In genomic region chr5:130079202-130080050, GRCm38 (mm10) we compare ENCODE assay signal across 8 mouse cellular contexts. TPM values are rescaled to one million over a fixed set of nuclear protein-coding genes. Genes with fewer than 3 reads are reported as not detected.
A peak's percentile ranks its signal among the peaks of the same experiment; 100 is the strongest.
DNase-seq lines count a peak whose midpoint lies in the region; ATAC-seq and TF ChIP-seq lines count a peak whose summit lies in the region.

No protein-coding gene starts in this region.

- peak overlapping the region; percentile 95 for H3K27ac ChIP-seq in hindbrain, embryonic 10.5 days
- H3K27ac ChIP-seq in lung, embryonic 15.5 days = peak overlapping the region; percentile 73
- H3K27ac ChIP-seq in olfactory bulb, adult 2 months (ENCODE audit: insufficient read depth, low read depth, low read length) = no peak overlapping the region; the same call in 1 of the 2 replicates
- no peak overlapping the region for H3K27ac ChIP-seq in thymus, adult 2 months (ENCODE audit: control insufficient read depth, insufficient read depth, low read length)

- H3K4me2 ChIP-seq in lung, embryonic 15.5 days = peak overlapping the region; percentile 94

- H3K9ac ChIP-seq in lung, embryonic 15.5 days = peak overlapping the region; percentile 90

- 1% methylated on average over 86 of the region's 86 CpGs for WGBS in hindbrain, embryonic 10.5 days
- under 1% methylated on average over 76 of the region's 86 CpGs for WGBS in lung, embryonic 15.5 days
- whole genome bisulfite sequencing in olfactory bulb, adult 2 months = under 1% methylated on average over 85 of the region's 86 CpGs
- WGBS in thymus, adult 2 months = 2% methylated on average over 83 of the region's 86 CpGs

- peak overlapping the region; percentile 76 for H3K4me3 ChIP-seq in hindbrain, embryonic 10.5 days
- peak overlapping the region; percentile 84 for H3K4me3 ChIP-seq in lung, embryonic 15.5 days
- peak overlapping the region; percentile 90 for H3K4me3 ChIP-seq in olfactory bulb, adult 2 months (ENCODE audit: insufficient read depth, low read depth, low read length)
- peak overlapping the region; percentile 80 for H3K4me3 ChIP-seq in thymus, adult 2 months (ENCODE audit: control insufficient read depth, insufficient read depth, low read length)

- H3K4me1 ChIP-seq in hindbrain, embryonic 10.5 days (replicated peaks) = peaks cover 15% of the 10 kb centered on the region; the same call in 1 of the 2 replicates
- peaks cover 10% of the 10 kb centered on the region for H3K4me1 ChIP-seq in lung, embryonic 15.5 days
- peaks cover 14% of the 10 kb centered on the region for H3K4me1 ChIP-seq in olfactory bulb, adult 2 months (ENCODE audit: control insufficient read depth, insufficient read depth, low read length)
- H3K4me1 ChIP-seq in thymus, adult 2 months (replicated peaks; ENCODE audit: control insufficient read depth, insufficient read depth, low read length) = peaks cover 14% of the 10 kb centered on the region

- TF ChIP-seq CTCF in olfactory bulb, adult 2 months (IDR thresholded peaks at IDR 0.05; ENCODE audit: insufficient read depth, low read depth, low read length) = 0 out of 2 replicates have a peak, but pooled peaks have one; percentile 9
- TF ChIP-seq CTCF in thymus, adult 2 months (IDR thresholded peaks at IDR 0.05; ENCODE audit: borderline replicate concordance, control insufficient read depth, extremely low read depth, insufficient read depth, low read length, poor library complexity) = 0 out of 2 replicates have a peak, but pooled peaks have one; percentile 24

- ATAC-seq in frontal cortex, adult (ENCODE audit: low TSS enrichment) = peak; percentile 91
- ATAC-seq in lung, embryonic 15.5 days (ENCODE audit: borderline replicate concordance, extremely low read depth, low FRiP score, low TSS enrichment) = peak; percentile 98

- peak; percentile 96 for DNase-seq in MN1 (ENCODE audit: low spot score)
- peak; percentile 98 for DNase-seq in cerebellum, adult 8-10 months
- DNase-seq in hindbrain, embryonic 10.5 days (ENCODE audit: low spot score) = peak; percentile 97
- DNase-seq in layer of hippocampus, adult 9-10 months (ENCODE audit: low spot score) = peak; percentile 82
- peak; percentile 93 for DNase-seq in thymus, adult 2 months

- H3K27me3 ChIP-seq in hindbrain, embryonic 10.5 days (ENCODE audit: insufficient read depth, poor library complexity, severe bottlenecking) = peaks cover 18% of the 10 kb centered on the region
- no peaks in the 10 kb centered on the region for H3K27me3 ChIP-seq in lung, embryonic 15.5 days
- H3K27me3 ChIP-seq in thymus, adult 2 months (ENCODE audit: control insufficient read depth, insufficient read depth, low read length) = no peaks in the 10 kb centered on the region

- no peaks in the 10 kb centered on the region; the same call in 1 of the 2 replicates for H3K9me3 ChIP-seq in hindbrain, embryonic 10.5 days
- no peaks in the 10 kb centered on the region for H3K9me3 ChIP-seq in lung, embryonic 15.5 days

- peak; percentile 99 for TF ChIP-seq POLR2A in olfactory bulb, adult 2 months (IDR thresholded peaks at IDR 0.05; ENCODE audit: insufficient read depth, low read depth, low read length)
- peak; percentile 81 for TF ChIP-seq POLR2A in thymus, adult 2 months (IDR thresholded peaks at IDR 0.05; ENCODE audit: control insufficient read depth, extremely low read depth, insufficient read depth, low read length, poor library complexity)

- peaks cover 40% of the 10 kb centered on the region for H3K36me3 ChIP-seq in hindbrain, embryonic 10.5 days
- no peaks in the 10 kb centered on the region for H3K36me3 ChIP-seq in lung, embryonic 15.5 days
- no peaks in the 10 kb centered on the region for H3K36me3 ChIP-seq in thymus, adult 2 months (ENCODE audit: control insufficient read depth, insufficient read depth, low read length)

RNA-seq across cellular contexts. Expression of gene Tpst1, which starts 6.3 kb away (rescaled TPM):
- 50.0 and 50.3 TPM in 2 replicates for polyA plus RNA-seq in hindbrain, embryonic 10.5 days (2016; fragmentation: Nextera tagmentation; extraction: Ambion mirVana)
- polyA plus RNA-seq in lung, embryonic 15.5 days (2015; fragmentation: Nextera tagmentation; extraction: Ambion mirVana) = 69.6 and 70.8 TPM in 2 replicates
- polyA plus RNA-seq in olfactory bulb, adult 2 months (2012; ENCODE audit: insufficient read depth, insufficient read length, low replicate concordance, missing spikeins) = not detected in 2 replicates
- polyA plus RNA-seq in thymus, adult 2 months (2012; rRNA removed) = 8.4 and 9.5 TPM in 2 replicates

RNA-seq across cellular contexts. Expression of gene Crcp, which starts 50.3 kb away (rescaled TPM):
- 57.6 and 61.3 TPM in 2 replicates for polyA plus RNA-seq in hindbrain, embryonic 10.5 days (2016; fragmentation: Nextera tagmentation; extraction: Ambion mirVana)
- 39.1 and 40.1 TPM in 2 replicates for polyA plus RNA-seq in lung, embryonic 15.5 days (2015; fragmentation: Nextera tagmentation; extraction: Ambion mirVana)
- polyA plus RNA-seq in olfactory bulb, adult 2 months (2012; ENCODE audit: insufficient read depth, insufficient read length, low replicate concordance, missing spikeins) = not detected in 2 replicates
- polyA plus RNA-seq in thymus, adult 2 months (2012; rRNA removed) = 17.0 and 17.5 TPM in 2 replicates

RNA-seq across cellular contexts. Expression of gene Asl, which starts 50.4 kb away (rescaled TPM):
- 37.9 and 40.8 TPM in 2 replicates for polyA plus RNA-seq in hindbrain, embryonic 10.5 days (2016; fragmentation: Nextera tagmentation; extraction: Ambion mirVana)
- polyA plus RNA-seq in lung, embryonic 15.5 days (2015; fragmentation: Nextera tagmentation; extraction: Ambion mirVana) = 25.8 and 30.9 TPM in 2 replicates
- not detected in 2 replicates for polyA plus RNA-seq in olfactory bulb, adult 2 months (2012; ENCODE audit: insufficient read depth, insufficient read length, low replicate concordance, missing spikeins)
- 33.0 and 40.4 TPM in 2 replicates for polyA plus RNA-seq in thymus, adult 2 months (2012; rRNA removed)

Comparison
In these comparisons a context has a peak if more than half of its experiments do, and no peak if none do; other contexts are left out.
1. H3K27ac ChIP-seq: peak in hindbrain, embryonic 10.5 days (single experiment) and lung, embryonic 15.5 days (single experiment); none in olfactory bulb, adult 2 months (single experiment) and thymus, adult 2 months (single experiment).
2. Peak in every context shown above with its lines, with median percentiles within 50 percentile points of each other: DNase-seq and H3K4me3 ChIP-seq.